Mouse (Mus musculus) mesoderm, embryonic 11.5 days (tissue): ENCODE measurements around the gene Mgat3.

Experiments
- DNase-seq: peaks from one replicate; pipeline ENCODE4 v3.0.0-alpha.2; 2012; ENCODE audit warnings: low read depth, low spot score

Mgat3 gene

DNA sequence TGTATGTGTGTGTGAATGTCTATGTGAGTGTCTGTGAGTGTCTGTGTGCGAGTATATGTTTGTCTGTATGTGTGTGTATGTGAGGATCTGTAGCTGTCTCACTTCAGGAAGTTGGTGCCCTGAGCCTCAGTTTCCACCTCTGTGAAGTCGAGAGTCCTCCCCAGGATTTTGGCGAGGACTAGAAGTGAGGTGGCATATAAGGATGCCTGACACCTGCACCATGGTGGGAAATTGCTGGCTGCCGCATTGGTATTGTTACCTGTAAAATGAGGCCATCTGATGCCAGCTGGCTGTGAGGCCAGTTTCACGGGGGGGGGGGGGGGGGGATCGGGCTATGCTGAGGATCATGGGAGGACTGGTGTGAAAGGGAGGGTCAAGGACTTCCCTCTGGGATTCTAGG is 2.2 kb downstream of the Mgat3 start:
- no peak for DNase-seq

- DNase-seq = no peak
These were observed 8.0 kb downstream of the Mgat3 start for GRCm38 (mm10) chr15:80181561-80181960.

DNA sequence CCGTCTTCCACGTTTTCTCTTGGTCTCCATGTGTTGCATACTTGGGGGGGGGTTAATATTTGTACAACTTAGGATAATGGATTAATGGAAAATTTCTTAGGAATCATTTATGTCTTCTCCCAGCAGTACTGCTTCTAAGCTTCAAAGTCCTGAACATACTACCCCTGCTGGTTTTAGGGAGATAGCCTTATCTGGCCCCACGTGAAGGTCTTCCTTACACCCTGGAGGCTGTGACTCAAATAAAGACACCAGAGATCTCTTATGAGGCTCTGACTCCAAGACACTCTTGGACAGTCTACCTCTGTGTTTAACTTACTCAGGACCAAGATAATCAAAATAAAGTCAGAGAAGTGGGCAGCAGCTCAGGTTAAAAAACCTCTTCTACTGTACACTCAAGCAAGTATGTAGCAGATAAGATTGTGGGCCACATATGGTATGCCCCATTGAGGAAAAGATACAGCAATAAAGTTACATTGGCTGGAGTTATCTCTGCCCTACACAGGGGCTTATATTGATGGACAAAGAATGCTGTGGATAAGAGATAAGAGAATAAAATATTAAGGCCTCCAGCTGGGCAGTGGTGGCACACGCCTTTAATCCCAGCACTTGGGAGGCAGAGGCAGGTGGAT is 8.7 kb downstream of the Mgat3 start:
- DNase-seq = no peak

DNA sequence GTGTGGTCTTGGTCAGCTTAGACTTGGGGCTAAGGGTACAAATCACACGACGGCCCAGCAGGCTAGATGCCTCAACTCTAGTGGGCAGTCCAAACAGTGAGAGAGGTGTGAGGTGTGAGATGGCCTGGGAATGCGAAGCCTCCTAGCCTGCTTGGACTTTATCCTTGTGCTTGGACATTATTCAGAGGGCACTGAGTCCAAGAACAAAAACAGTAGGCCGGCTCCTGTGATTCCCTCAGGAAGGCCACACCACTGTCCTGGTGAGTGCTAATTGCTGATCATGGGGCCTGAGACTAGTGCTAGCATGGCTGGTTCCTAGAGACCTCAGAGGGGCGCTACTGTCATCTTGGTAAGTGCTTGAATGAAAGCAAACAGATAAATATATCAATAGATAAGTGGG is 15.4 kb downstream of the Mgat3 start:
- no peak for DNase-seq

DNA sequence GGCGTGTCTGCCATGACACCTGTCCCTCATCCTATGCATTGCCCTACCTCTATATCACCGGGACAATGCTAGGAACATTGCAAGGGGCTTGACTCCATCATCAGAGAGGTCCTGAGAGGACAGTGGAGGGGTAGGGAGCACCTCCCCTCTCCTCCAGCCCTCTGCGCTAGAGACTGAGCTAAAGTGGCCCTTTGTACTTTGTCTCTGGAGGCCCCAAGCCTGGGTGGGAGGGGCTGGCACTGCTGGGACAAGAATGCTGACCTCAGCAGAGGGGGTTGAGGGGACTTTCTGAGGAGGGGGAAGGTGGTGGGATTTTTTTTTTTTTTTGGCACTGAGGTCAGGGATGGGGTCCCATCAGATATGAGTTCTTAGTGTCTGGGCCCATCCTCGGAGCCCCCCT is 16.6 kb downstream of the Mgat3 start:
- no peak for DNase-seq

DNA sequence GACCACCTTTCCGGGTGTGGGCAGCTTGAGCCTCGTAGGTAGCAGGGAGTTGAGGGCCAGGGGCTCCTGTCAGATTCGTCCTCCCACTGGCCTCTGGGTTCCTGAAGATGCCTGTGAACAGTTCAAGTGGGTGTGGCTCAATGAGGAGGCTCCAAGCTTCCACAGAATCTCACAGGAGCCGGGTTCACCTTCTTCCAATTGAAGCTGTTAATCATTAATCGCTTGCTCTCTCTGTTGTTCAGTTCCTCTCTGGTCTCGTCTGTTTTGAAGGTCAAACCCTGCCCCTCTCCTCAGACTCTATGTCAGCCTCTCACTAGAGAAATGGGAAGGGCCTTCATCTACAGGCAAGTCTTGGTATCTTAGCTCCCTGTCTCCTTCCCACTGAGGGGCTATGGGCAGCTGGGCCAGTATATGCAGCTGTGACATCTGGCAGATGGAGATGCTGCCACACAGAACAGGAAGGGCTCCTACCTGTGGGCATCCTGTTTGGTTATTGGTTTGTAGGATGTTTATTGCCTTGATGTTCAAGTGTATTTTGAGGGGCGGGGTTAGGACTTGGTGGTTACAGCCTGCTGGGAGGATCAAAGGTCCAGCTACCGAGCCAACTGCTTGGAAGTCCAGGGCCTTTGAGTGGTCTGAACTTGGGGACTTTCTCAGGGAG is 18.2 kb downstream of the Mgat3 start:
- DNase-seq = no peak

- no peak for DNase-seq
These were observed 18.7 kb downstream of the Mgat3 start for GRCm38 (mm10) chr15:80192246-80192585.

DNA sequence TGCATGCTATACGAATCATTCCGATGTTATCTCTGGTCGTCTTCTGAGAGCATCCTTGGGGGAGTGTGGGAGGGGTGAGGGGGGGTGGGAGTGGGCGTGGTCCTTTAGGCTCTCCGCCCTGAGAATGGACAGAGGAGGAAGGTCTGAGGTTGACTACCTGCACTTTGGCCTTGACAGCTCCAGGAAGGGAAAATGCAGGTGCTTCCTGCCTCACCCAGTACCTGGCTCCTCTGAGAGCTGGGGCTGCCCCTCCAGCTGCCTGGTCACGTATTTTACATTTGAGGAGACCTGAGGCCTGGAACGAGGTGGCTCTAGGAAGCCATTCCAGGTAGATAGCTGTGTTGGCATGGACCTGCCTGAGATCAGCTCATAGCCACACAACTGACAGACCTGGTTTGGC is 19.3 kb downstream of the Mgat3 start:
- DNase-seq = no peak

DNA sequence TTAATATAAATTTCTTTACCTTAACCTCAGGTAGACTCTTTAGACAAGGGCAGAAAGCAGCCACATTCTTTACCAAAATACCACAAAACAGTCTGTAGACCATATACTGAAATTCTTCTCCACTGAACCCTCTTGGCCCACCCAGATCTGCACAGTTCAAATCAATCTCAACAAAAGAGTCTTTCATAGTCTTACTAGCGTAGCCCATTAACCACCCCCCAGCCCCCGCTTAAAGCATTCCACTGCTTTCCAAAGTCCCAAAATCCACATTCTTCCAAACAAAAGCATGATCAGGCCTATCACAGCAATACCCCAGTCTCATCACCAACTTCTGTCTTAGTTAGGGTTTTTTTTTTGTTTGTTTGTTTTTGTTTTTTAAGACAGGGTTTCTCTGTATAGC is 26.0 kb downstream of the Mgat3 start:
- no peak for DNase-seq

DNA sequence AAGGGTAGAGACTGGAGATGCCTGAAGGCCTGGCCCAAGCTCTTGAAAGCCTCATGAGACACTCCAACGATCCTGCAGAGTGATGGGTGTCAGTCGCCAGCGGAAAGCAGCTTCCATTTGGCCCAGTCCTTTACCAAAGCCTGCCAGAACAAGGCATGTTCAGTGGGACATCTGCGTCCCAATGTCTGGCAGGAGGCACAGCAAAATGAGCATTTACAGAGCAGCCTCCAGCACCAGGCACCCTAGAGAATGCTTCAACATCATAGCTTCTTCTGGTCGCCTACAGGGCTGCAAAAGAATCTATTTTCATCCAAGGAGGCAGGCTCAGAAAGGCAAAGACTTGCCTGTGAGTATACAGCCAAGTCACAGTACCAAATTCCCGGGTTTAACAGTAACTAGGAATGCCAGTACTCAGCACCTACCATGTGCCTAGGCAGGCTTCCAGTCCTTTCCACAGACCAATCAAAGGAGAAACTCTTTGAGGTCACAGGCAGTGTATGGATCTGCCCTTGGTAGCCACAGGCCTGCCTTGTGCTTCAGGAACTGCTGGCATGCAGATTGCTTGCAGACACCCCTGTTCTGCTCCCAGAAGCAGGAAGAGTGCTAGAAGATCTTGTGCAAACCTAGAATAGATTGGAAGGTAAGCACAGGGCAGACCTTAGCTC is 28.7 kb downstream of the Mgat3 start:
- no peak for DNase-seq

DNA sequence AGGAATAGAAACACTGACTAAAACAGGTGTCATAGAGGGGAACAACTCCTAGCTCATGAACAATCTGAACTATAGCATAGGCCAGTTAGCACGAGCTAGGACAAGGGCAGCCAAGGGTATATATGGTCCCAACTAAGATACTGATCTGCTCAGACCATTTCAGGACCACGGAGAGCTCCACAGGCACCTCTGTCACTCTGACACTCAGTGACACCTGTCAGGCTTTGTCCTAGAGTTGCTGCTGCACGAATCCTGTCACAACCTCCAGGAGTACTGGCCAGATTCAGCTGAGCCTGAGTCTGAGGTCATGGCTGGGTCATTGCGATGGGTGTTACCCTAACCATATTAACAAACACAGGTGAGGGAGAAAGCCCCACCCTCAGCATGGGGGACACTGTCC is 29.9 kb downstream of the Mgat3 start:
- DNase-seq = peak; percentile 64

- no peak for DNase-seq
These were observed 32.6 kb downstream of the Mgat3 start for GRCm38 (mm10) chr15:80206057-80206565.

DNA sequence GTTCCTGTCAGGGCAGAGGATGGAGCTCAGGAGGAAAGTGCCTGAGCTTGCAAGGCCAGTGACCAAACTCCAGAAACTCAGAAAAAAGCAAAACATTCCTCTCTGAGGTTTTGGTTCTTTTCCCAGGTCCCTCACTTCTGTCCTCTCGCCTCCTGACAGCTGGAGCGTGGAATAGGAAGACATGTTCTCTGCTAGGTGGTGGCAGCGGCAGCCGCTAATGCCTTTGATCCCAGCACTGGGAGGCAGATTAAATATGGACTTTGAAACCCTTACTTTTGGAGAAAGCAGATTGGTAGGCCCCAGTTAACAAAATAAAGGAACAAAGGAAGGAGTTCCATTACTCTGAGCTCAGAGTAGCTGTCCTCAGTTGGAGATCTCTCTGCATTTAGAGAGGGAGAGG is 34.9 kb downstream of the Mgat3 start:
- DNase-seq = no peak

- DNase-seq = no peak
These were observed 40.2 kb downstream of the Mgat3 start for GRCm38 (mm10) chr15:80213688-80214087.

- no peak for DNase-seq
These were observed 42.4 kb downstream of the Mgat3 start for GRCm38 (mm10) chr15:80215716-80216479.

DNA sequence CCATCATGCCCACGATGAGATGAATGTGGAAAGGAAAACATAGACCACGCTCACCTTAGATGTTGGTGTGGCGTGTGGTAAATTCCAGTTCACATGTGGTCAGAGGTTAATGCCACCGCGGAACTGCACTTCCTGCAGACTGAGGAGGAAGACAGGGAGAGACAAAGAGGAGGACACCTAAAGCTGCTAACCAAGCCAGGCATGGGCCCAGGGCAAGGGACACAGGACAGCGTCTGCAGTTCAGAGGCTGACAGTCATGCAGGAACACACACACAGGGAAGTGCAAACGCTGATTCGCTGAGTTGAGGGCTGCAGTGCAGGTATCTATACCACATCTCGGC is 42.9 kb downstream of the Mgat3 start:
- no peak for DNase-seq

DNA sequence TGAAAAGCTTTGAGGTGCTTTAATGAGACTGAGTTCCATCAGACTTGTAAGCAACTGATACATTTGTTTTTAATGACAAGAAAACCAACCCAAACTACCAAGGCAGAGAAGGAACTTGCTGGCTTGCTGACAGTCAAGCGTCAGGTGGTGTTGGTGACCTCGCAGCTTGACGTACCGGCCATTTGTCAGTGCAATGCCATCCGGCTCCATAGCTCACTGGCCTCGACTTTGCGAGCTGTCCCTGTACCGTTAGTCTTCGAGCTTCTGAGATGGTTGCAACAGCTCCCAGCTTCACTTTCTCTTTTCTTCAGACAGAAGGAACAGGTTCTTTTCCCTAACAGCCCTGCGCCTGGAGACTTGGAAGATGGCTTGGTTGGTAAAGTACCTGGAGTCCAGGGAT is 44.0 kb downstream of the Mgat3 start:
- no peak for DNase-seq

- DNase-seq = peak; percentile 39
These were observed 45.7 kb downstream of the Mgat3 start for GRCm38 (mm10) chr15:80219211-80219610.

DNA sequence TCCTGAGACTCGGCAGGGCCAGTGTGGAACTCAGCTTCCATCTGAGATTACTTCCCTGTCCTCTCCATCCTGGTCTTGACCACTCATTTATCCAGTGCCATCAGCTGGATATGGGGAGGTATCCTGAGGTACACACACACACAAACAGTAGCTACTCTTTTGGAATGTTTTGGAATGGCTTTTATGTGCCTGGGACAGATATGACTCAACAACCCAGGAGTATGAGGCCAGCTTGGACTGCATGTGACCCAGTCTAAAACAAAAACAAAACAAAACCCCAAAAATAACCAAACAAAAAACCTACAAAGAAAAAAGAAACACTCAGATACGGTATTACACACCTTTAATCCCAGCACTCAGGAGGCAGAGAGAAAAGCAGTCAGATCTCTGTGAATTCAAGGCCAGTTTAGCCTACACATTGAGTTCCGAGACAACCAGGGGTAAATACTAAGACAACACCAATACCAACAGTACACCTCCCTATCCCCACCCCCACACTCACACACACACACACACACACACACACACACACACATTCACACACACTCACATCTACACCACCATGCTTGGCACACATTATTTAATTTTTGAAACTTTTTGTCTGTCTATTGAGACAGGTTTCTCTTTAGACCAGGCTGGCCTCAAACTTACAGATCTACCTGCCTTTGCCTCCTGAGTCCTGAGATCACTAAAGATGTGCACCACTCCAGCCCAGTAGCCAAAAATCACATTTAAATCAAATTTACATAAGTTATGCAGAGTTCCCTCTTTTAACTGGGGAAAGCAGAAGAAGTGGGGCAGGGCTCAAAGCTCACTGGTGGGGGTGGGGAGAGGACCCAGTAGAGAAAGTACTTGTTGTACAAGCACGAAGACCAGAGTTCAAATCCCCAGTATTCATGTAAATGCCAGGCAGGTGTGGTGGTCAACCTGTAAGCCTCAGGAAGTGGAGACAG is 46.5 kb downstream of the Mgat3 start:
- no peak for DNase-seq

DNA sequence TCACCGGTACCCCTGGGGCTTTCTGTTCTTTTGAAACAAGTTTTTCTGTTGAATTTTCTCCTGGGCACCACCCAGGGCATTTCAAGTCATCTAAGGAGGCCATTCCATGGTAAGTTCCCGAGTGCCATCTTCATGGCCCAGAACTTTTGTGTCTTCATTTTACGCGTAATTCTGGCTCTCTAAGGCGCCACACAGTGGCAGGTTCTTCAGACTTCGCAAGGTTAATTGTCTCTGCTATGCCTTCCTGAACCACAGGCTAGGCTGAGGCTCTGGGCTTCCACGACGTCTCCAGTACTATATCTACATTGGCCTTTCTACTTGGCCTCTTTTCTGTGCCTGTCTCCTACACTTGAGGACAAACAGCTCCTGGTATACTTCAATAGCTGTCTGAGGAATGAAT is 47.5 kb downstream of the Mgat3 start:
- no peak for DNase-seq

DNA sequence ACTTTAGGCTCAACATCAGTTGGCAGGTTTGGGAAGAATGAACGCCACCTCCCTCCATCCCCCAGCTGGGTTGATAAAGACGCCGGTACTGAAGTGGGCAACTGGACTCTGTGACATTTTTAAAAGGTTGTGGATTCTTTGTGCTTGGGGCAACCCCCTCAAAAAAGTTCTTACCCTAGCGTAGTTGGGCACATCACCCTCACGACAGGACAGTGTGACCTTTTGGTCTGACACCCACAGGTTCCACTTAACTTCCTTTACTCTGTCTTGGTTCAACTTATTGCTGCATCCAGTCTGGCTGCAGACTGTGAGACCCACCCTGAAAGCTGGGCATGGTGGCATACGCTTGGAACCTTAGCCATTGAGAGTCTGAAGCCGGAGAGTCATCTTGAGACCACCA is 50.2 kb downstream of the Mgat3 start:
- DNase-seq = no peak
